Mouse (Mus musculus) small intestine, adult 2 months (tissue): ENCODE data around the gene Fbxo44. TPM values are rescaled to one million over a fixed set of nuclear protein-coding genes. Genes with fewer than 3 reads are reported as not detected.

Source experiments
- H3K27ac ChIP-seq: fragments of 200-500 bp; 2 replicates; pipeline ENCODE4 v1.5.1; 2012; ENCODE audit warnings: low read depth, low read length, control low read depth, inconsistent platforms; ENCODE audit not compliant: insufficient read depth
- H3K27me3 ChIP-seq: fragments of 200-500 bp; 2 replicates; pipeline ENCODE4 v1.6.1; 2012; ENCODE audit warnings: mild to moderate bottlenecking, moderate library complexity, low read length, inconsistent platforms; ENCODE audit not compliant: control insufficient read depth, insufficient read depth
- H3K36me3 ChIP-seq: fragments of 200-500 bp; 2 replicates; pipeline ENCODE4 v1.6.1; 2012; ENCODE audit warnings: mild to moderate bottlenecking, low read length, control low read depth, inconsistent platforms; ENCODE audit not compliant: control insufficient read depth, insufficient read depth
- H3K4me1 ChIP-seq: fragments of 200-500 bp; 2 replicates; pipeline ENCODE4 v1.6.1; 2012; ENCODE audit warnings: low read length, inconsistent platforms, mixed read lengths; ENCODE audit not compliant: control insufficient read depth, insufficient read depth, insufficient read length
- H3K4me3 ChIP-seq: fragments of 200-500 bp; 2 replicates; pipeline ENCODE4 v1.5.1; 2012; ENCODE audit warnings: low read depth, mild to moderate bottlenecking, control low read depth, inconsistent platforms, low read length, moderate library complexity
- CTCF ChIP-seq: fragments of 200-500 bp; IDR thresholded peaks from 2 replicates; pipeline ENCODE4 v1.5.1; 2012; ENCODE audit warnings: low read depth, mild to moderate bottlenecking, control low read depth, inconsistent platforms, low read length, moderate library complexity, mixed read lengths; ENCODE audit not compliant: insufficient replicate concordance, insufficient read length; ENCODE audit errors: extremely low read depth
- POLR2A ChIP-seq: fragments of 200-500 bp; IDR thresholded peaks from 2 replicates; pipeline ENCODE4 v1.6.1; 2012; ENCODE audit warnings: low read depth, mild to moderate bottlenecking, control low read depth, inconsistent platforms, low read length, moderate library complexity
- WGBS: fragments of 180-500 bp; shearing (Covaris S2); methylation state at CpG from one replicate; pipeline ENCODE4 v1.1.7; 2018; 5-methylcytosine and 5-hydroxymethylcytosine counted together
- polyA plus RNA-seq: library from polyadenylated mRNA; depleted of rRNA; stranded (reverse); fragments of >200 nt; gene quantifications from 2 replicates; pipeline ENCODE4 v1.2.3, GENCODE M21; 2012; rRNA removed

Gene Fbxo44
- polyA plus RNA-seq, 1 experiment, result 17.7 TPM

DNA sequence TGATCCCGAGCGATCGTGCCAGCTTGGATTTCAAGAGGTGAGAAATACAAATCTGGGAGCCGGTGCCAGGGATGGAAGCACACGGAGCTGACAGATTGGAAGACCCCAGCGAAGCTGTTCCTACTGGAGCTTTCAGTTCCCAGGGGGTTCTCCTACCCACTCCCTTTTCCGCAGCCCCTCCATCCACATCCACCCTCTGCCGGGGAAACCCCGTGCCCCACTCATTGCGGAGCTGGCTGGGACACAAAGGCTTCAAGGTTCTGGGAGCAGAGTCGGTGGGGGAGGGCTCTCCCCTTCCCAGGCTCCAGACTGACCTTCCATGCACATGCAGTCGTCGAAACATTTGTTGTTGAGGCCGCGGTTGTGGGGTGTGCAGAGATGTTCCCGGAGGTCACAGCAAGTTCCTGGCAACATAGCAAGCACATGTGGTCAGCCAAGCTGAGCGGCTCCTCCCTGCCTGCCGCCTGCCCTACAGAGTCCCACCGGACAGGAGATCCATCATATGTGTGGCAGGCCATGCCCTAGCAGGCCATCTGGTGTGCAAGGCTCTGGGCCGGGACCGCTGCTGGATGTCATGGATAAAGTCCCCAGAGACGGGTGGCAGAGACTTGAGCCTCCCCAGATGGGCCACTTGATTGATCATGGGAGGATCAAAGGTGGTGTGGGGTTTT, 52.5 kb downstream of the Fbxo44 start:
- H3K4me3 ChIP-seq, result no peak overlapping the region
- H3K36me3 ChIP-seq, result no peaks in the 10 kb centered on the region
- no peak overlapping the region for H3K27ac ChIP-seq
- H3K4me1 ChIP-seq, result no peaks in the 10 kb centered on the region; the same call in 1 of the 2 replicates
- TF ChIP-seq POLR2A (no peak), CTCF (no peak)
- no peaks in the 10 kb centered on the region for H3K27me3 ChIP-seq
- 50% methylated on average over 22 of the region's 22 CpGs for WGBS

DNA sequence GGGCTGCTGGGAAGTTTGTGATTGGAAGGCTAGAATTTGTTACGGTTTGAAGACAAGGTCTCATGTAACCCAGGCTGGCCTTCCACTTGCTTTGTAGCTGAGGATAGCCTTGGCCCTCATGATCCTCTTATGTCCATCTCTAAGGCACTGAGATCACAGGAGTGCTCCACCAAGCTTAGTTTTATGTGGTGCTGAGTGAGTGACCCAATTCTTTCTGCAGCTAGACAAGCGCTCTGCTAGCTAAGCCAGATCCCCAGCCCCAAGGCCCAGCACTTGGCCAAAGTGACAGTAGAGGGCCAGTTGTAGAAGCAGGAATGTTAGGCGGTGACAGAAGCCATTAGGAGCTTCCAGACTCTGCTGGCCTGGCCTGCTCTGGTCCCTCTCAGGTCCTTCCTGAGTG, 56.1 kb downstream of the Fbxo44 start:
- no peak overlapping the region for H3K27ac ChIP-seq
- TF ChIP-seq POLR2A (no peak), CTCF (no peak)
- H3K4me1 ChIP-seq, result no peaks in the 10 kb centered on the region; the same call in 1 of the 2 replicates
- no peaks in the 10 kb centered on the region for H3K27me3 ChIP-seq
- H3K4me3 ChIP-seq, result no peak overlapping the region
- WGBS, result 91% methylated on average over 3 of the region's 3 CpGs
- no peaks in the 10 kb centered on the region for H3K36me3 ChIP-seq

Other genes starting within 250 kb of the Fbxo44 start
- gene Plod1, start 223.7 kb downstream of the Fbxo44 start, polyA plus RNA-seq, result 8.8 and 18.8 TPM in 2 replicates
- gene 2510039O18Rik, start 219.6 kb downstream of the Fbxo44 start, polyA plus RNA-seq, result 97.5 and 209 TPM in 2 replicates
- not detected in 2 replicates for gene Nppb, start 174.7 kb downstream of the Fbxo44 start, polyA plus RNA-seq
- not detected in 2 replicates for gene Nppa, start 159.8 kb downstream of the Fbxo44 start, polyA plus RNA-seq
- 2.7 and 2.8 TPM in 2 replicates for gene Clcn6, start 121.7 kb downstream of the Fbxo44 start, polyA plus RNA-seq
- 5.6 and 8.8 TPM in 2 replicates for gene Mthfr, start 121.4 kb downstream of the Fbxo44 start, polyA plus RNA-seq
- 10.3 and 14.2 TPM in 2 replicates for gene Agtrap, start 72.5 kb downstream of the Fbxo44 start, polyA plus RNA-seq
- 7.1 and 17.8 TPM in 2 replicates for gene Mad2l2, start 30.1 kb downstream of the Fbxo44 start, polyA plus RNA-seq
- 0.11 and 0.24 TPM in 2 replicates for gene Draxin, start 29.8 kb downstream of the Fbxo44 start, polyA plus RNA-seq
- 22.8 and 57.9 TPM in 2 replicates for gene Fbxo6, start 8.3 kb downstream of the Fbxo44 start, polyA plus RNA-seq
- 0.55 and 0.67 TPM in 2 replicates for gene Fbxo2, start 139 bp upstream of the Fbxo44 start, polyA plus RNA-seq
- 0.06 TPM in 2 replicates for gene Disp3, start 127.5 kb upstream of the Fbxo44 start, polyA plus RNA-seq